In the genomic region with DNA sequence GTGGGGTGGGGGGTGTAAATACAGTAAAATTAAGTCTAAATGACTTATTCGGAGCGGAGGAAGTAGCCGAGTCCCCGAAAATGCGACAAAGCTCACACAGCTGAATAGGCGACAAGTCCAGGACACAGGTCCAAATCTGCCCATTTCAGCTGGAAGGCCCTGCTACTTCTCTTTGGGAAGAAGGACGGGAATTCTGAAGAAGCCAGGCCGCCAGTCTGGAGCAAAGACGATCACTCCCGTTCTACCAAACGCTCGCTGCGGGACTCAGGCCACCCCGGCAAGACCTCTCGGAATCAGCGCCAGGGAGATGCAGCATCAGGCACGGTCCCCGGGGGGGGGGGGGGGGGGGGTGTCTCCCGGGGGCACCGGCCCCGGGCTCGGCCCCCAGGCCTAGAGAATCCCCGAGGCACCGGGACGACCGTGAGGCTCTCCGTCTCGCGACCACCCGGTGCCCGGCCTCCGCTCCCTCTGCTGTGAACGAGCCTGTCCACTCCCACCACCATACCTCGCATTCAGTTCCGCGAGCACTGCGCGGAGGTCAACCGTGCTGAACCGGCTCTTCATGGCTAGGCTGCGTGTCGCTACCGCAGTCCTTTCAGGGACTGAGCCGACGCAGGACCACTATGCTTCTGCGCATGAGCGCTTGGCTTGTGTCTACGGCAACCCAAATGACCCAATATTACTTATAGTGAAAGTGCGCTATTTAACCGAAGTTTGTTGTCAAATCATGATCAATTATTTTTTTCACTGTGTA, we compare ENCODE assay signal across 8 mouse cellular contexts. TPM values are rescaled to one million over a fixed set of nuclear protein-coding genes. Genes with fewer than 3 reads are reported as not detected.
DNase-seq lines count a peak whose midpoint lies in the region; ATAC-seq and TF ChIP-seq lines count a peak whose summit lies in the region.

Gene Nemf, minus strand, starts transcription at position 620 of the 754 bp plus-strand sequence.

- peaks cover 16% of the 10 kb centered on the region for H3K4me1 ChIP-seq in forebrain, embryonic 10.5 days
- peaks cover 4% of the 10 kb centered on the region for H3K4me1 ChIP-seq in heart, embryonic 15.5 days (replicated peaks)
- peaks cover 4 to 7% of the 10 kb centered on the region in 2 experiments; a peak in 1 of 4 replicates for H3K4me1 ChIP-seq in liver, embryonic 14.5 days (replicated peaks; ENCODE audit: control insufficient read depth in 2 of 2, insufficient read depth in 2 of 2, low read length in 1 of 2)
- H3K4me1 ChIP-seq in neural tube, embryonic 11.5 days (ENCODE audit: control insufficient read depth, insufficient read depth, low read length) = no peaks in the 10 kb centered on the region; the same call in 1 of the 2 replicates
- no peaks in the 10 kb centered on the region for H3K4me1 ChIP-seq in stomach, postnatal 0 days (replicated peaks; ENCODE audit: control insufficient read depth, insufficient read depth)

- WGBS in forebrain, embryonic 10.5 days = under 1% methylated on average over 48 of the region's 50 CpGs
- 1% methylated on average over 46 of the region's 50 CpGs for WGBS in heart, embryonic 15.5 days
- under 1% methylated on average over 46 of the region's 50 CpGs for WGBS in liver, embryonic 14.5 days (ENCODE audit: insufficient replicate concordance)
- 1% methylated on average over 43 of the region's 50 CpGs for WGBS in neural tube, embryonic 11.5 days
- WGBS in stomach, postnatal 0 days = under 1% methylated on average over 44 of the region's 50 CpGs

- H3K9ac ChIP-seq in heart, embryonic 15.5 days = peak within 1 kb of the TSS; percentile 90
- peak within 1 kb of the TSS; percentile 98 for H3K9ac ChIP-seq in liver, embryonic 14.5 days (replicated peaks)
- H3K9ac ChIP-seq in neural tube, embryonic 11.5 days (ENCODE audit: low read length) = peak within 1 kb of the TSS; percentile 83
- peak within 1 kb of the TSS; percentile 89 for H3K9ac ChIP-seq in stomach, postnatal 0 days (ENCODE audit: low read length)

- DNase-seq in c-Kit-negative CD71-positive TER-119-positive erythroid progenitor cells, embryonic 14.5 days (ENCODE audit: low read depth, low spot score) = peak; percentile 86
- peak; percentile 85 for DNase-seq in forebrain, embryonic 10.5 days (ENCODE audit: extremely low spot score, low spot score)
- peak; percentile 91 to 94 for DNase-seq in kidney, postnatal 25 days
- DNase-seq in liver, embryonic 14.5 days (ENCODE audit: low read depth in 3 of 3, low spot score in 3 of 3) = peak; percentile 84
- peak; percentile 87 for DNase-seq in neural tube, embryonic 11.5 days (ENCODE audit: low spot score)
- DNase-seq in stomach, postnatal 0 days (ENCODE audit: low spot score) = peak; percentile 84

- H3K4me2 ChIP-seq in heart, embryonic 15.5 days = peak within 1 kb of the TSS; percentile 78
- H3K4me2 ChIP-seq in liver, embryonic 14.5 days (ENCODE audit: low read depth) = peak within 1 kb of the TSS; percentile 92
- H3K4me2 ChIP-seq in neural tube, embryonic 11.5 days (ENCODE audit: low read depth) = peak within 1 kb of the TSS; percentile 81
- peak within 1 kb of the TSS; percentile 49 for H3K4me2 ChIP-seq in stomach, postnatal 0 days (replicated peaks; ENCODE audit: low read depth)

- H3K4me3 ChIP-seq in forebrain, embryonic 10.5 days = peak within 1 kb of the TSS; percentile 86
- peak within 1 kb of the TSS; percentile 90 for H3K4me3 ChIP-seq in heart, embryonic 15.5 days
- H3K4me3 ChIP-seq in liver, embryonic 14.5 days (ENCODE audit: insufficient read depth in 1 of 2, low read depth in 2 of 2, low read length in 2 of 2) = peak within 1 kb of the TSS; percentile 94 to 98
- H3K4me3 ChIP-seq in neural tube, embryonic 11.5 days (ENCODE audit: low read depth, low read length) = peak within 1 kb of the TSS; percentile 95
- H3K4me3 ChIP-seq in stomach, postnatal 0 days (ENCODE audit: low read depth, low read length) = peak within 1 kb of the TSS; percentile 82

- no peak for TF ChIP-seq EP300 in liver, embryonic 14.5 days (IDR thresholded peaks at IDR 0.05; ENCODE audit: low read depth)
- TF ChIP-seq EP300 in stomach, postnatal 0 days (optimal IDR thresholded peaks at IDR 0.05) = no peak

- H3K9me3 ChIP-seq in forebrain, embryonic 10.5 days = no peaks in the 10 kb centered on the region
- no peaks in the 10 kb centered on the region for H3K9me3 ChIP-seq in heart, embryonic 15.5 days (replicated peaks)
- no peaks in the 10 kb centered on the region for H3K9me3 ChIP-seq in liver, embryonic 14.5 days (ENCODE audit: control insufficient read depth, low read length)
- no peaks in the 10 kb centered on the region for H3K9me3 ChIP-seq in neural tube, embryonic 11.5 days (ENCODE audit: control insufficient read depth, low read length)
- H3K9me3 ChIP-seq in stomach, postnatal 0 days (ENCODE audit: control insufficient read depth, low read length) = no peaks in the 10 kb centered on the region

- TF ChIP-seq CTCF in liver, embryonic 14.5 days (IDR thresholded peaks at IDR 0.05; ENCODE audit: low read depth) = no peak
- TF ChIP-seq CTCF in stomach, postnatal 0 days (IDR thresholded peaks at IDR 0.05; ENCODE audit: low read depth) = no peak; the same call in 1 of the 2 replicates

- peaks cover 37% of the 10 kb centered on the region for H3K36me3 ChIP-seq in forebrain, embryonic 10.5 days (replicated peaks)
- H3K36me3 ChIP-seq in heart, embryonic 15.5 days = peaks cover 27% of the 10 kb centered on the region
- peaks cover 9% of the 10 kb centered on the region for H3K36me3 ChIP-seq in liver, embryonic 14.5 days (replicated peaks; ENCODE audit: control insufficient read depth, insufficient read depth, low read depth)
- peaks cover 2% of the 10 kb centered on the region; the same call in 1 of the 2 replicates for H3K36me3 ChIP-seq in neural tube, embryonic 11.5 days (ENCODE audit: control insufficient read depth, insufficient read depth, low read length)
- peaks cover 3% of the 10 kb centered on the region; the same call in 1 of the 2 replicates for H3K36me3 ChIP-seq in stomach, postnatal 0 days (ENCODE audit: control insufficient read depth, insufficient read depth, low read length)

- no peaks in the 10 kb centered on the region for H3K27me3 ChIP-seq in forebrain, embryonic 10.5 days (ENCODE audit: poor library complexity, severe bottlenecking)
- H3K27me3 ChIP-seq in heart, embryonic 15.5 days = no peaks in the 10 kb centered on the region
- no peaks in the 10 kb centered on the region for H3K27me3 ChIP-seq in liver, embryonic 14.5 days (ENCODE audit: control insufficient read depth, insufficient read depth, low read length)
- H3K27me3 ChIP-seq in neural tube, embryonic 11.5 days (ENCODE audit: control insufficient read depth, insufficient read depth, low read length) = no peaks in the 10 kb centered on the region
- H3K27me3 ChIP-seq in stomach, postnatal 0 days (ENCODE audit: control insufficient read depth, insufficient read depth, low read length) = no peaks in the 10 kb centered on the region

- ATAC-seq in CD4-positive, CD25-positive, alpha-beta regulatory T cell, adult 4 months = peak; percentile 33
- ATAC-seq in heart, embryonic 15.5 days (replicated peaks; ENCODE audit: insufficient number of reproducible peaks, insufficient read depth, low FRiP score, low read depth) = peak; percentile 30; the same call in 1 of the 2 replicates
- peak; percentile 42 for ATAC-seq in liver, embryonic 14.5 days (ENCODE audit: insufficient read depth)
- ATAC-seq in neural tube, embryonic 11.5 days (ENCODE audit: insufficient read depth, low FRiP score, low TSS enrichment) = peak; percentile 47
- ATAC-seq in stomach, postnatal 0 days (ENCODE audit: low FRiP score, low TSS enrichment) = peak; percentile 59

- H3K27ac ChIP-seq in forebrain, embryonic 10.5 days = peak within 1 kb of the TSS; percentile 91
- H3K27ac ChIP-seq in heart, embryonic 15.5 days = peak within 1 kb of the TSS; percentile 82
- peak within 1 kb of the TSS; percentile 87 for H3K27ac ChIP-seq in liver, embryonic 14.5 days
- peak within 1 kb of the TSS; percentile 82 for H3K27ac ChIP-seq in neural tube, embryonic 11.5 days (ENCODE audit: low read depth, low read length)
- H3K27ac ChIP-seq in stomach, postnatal 0 days (replicated peaks) = peak within 1 kb of the TSS; percentile 84

RNA-seq across cellular contexts. Expression of gene Nemf, which starts in this region (rescaled TPM):
- polyA plus RNA-seq in CD4-positive, CD25-positive, alpha-beta regulatory T cell, adult 4 months (2017; shearing (Covaris generic)) = 100 to 1,000 TPM; 163 to 169 TPM
- 95.2 and 97.8 TPM in 2 replicates for polyA plus RNA-seq in forebrain, embryonic 10.5 days (2016; fragmentation: Nextera tagmentation; extraction: Ambion mirVana)
- polyA plus RNA-seq in heart, embryonic 15.5 days (2015; fragmentation: Nextera tagmentation; extraction: Ambion mirVana) = 57.6 and 59.3 TPM in 2 replicates
- 5.2 and 11.1 TPM in 2 replicates for polyA plus RNA-seq in liver, embryonic 14.5 days (2012; rRNA removed)
- polyA plus RNA-seq in liver, embryonic 14.5 days (2014; fragmentation: Nextera tagmentation; extraction: Ambion mirVana) = 33.7 and 35.4 TPM in 2 replicates
- 80.3 and 82.1 TPM in 2 replicates for polyA plus RNA-seq in neural tube, embryonic 11.5 days (2014; fragmentation: Nextera tagmentation; extraction: Ambion mirVana)
- 46.5 and 50.0 TPM in 2 replicates for polyA plus RNA-seq in stomach, postnatal 0 days (2015; fragmentation: Nextera tagmentation; extraction: Ambion mirVana)

Comparison
In these comparisons a context has a peak if more than half of its experiments do, and no peak if none do; other contexts are left out.
1. Peak in every context shown above with its lines: DNase-seq, ATAC-seq, H3K4me3 ChIP-seq and H3K27ac ChIP-seq.